Mouse (Mus musculus) mammary gland, adult 2 months (tissue): ENCODE measurements around the gene Gm9044. TPM values are rescaled to one million over a fixed set of nuclear protein-coding genes. Genes with fewer than 3 reads are reported as not detected.

Experiments used
- polyA plus RNA-seq: library from polyadenylated mRNA; depleted of rRNA; stranded (reverse); fragments of >200 nt; gene quantifications from 2 replicates; pipeline ENCODE4 v1.2.3, GENCODE M21; 2012; ENCODE audit warnings: low replicate concordance; rRNA removed

The Gm9044 gene
- not detected in 2 replicates for polyA plus RNA-seq

DNA sequence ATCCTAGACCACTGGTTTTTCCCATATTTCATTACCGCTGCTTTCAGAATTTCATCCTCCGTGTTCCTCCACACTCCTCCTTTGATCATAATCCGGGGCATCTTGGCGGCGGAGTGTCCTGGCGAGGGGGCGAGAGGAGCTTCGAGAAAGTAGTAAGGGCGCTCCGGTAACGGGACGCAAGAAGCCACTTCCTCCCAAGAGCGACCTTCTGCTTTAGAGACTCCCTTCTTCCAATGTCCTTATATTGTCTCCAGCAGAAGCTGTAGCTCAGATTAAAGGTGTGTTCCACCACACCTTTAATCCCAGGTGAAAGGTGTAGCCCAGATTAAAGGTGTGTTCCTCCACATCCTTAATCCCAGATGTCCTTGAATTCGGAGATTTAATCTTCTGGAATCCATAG, at the start of gene Gm9044:
Gene Gm9044, minus strand, starts transcription at position 101 of the 400 bp plus-strand sequence.

DNA sequence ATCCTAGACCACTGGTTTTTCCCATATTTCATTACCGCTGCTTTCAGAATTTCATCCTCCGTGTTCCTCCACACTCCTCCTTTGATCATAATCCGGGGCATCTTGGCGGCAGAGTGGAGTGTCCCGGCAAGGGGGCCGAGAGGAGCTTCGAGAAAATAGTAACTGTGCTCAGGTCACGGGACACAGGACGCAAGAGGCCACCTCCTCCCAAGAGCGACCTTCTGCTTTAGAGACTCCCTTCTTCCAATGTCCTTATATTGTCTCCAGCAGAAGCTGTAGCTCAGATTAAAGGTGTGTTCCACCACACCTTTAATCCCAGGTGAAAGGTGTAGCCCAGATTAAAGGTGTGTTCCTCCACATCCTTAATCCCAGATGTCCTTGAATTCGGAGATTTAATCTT, 21.8 kb upstream of the Gm9044 start, which contains the start of gene Gm9049:
Gene Gm9049, minus strand, starts transcription at position 101 of the 400 bp plus-strand sequence.

DNA sequence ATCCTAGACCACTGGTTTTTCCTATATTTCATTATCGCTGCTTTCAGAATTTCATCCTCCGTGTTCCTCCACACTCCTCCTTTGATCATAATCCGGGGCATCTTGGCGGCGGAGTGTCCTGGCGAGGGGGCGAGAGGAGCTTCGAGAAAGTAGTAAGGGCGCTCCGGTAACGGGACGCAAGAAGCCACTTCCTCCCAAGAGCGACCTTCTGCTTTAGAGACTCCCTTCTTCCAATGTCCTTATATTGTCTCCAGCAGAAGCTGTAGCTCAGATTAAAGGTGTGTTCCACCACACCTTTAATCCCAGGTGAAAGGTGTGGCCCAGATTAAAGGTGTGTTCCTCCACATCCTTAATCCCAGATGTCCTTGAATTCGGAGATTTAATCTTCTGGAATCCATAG, 16.4 kb upstream of the Gm9044 start, which contains the start of gene Gm9048:
Gene Gm9048, minus strand, starts transcription at position 101 of the 400 bp plus-strand sequence.

DNA sequence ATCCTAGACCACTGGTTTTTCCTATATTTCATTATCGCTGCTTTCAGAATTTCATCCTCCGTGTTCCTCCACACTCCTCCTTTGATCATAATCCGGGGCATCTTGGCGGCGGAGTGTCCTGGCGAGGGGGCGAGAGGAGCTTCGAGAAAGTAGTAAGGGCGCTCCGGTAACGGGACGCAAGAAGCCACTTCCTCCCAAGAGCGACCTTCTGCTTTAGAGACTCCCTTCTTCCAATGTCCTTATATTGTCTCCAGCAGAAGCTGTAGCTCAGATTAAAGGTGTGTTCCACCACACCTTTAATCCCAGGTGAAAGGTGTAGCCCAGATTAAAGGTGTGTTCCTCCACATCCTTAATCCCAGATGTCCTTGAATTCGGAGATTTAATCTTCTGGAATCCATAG, 10.9 kb upstream of the Gm9044 start, which contains the start of gene Gm9046:
Gene Gm9046, minus strand, starts transcription at position 101 of the 400 bp plus-strand sequence.

DNA sequence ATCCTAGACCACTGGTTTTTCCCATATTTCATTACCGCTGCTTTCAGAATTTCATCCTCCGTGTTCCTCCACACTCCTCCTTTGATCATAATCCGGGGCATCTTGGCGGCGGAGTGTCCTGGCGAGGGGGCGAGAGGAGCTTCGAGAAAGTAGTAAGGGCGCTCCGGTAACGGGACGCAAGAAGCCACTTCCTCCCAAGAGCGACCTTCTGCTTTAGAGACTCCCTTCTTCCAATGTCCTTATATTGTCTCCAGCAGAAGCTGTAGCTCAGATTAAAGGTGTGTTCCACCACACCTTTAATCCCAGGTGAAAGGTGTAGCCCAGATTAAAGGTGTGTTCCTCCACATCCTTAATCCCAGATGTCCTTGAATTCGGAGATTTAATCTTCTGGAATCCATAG, 5.5 kb upstream of the Gm9044 start, which contains the start of gene Gm9045:
Gene Gm9045, minus strand, starts transcription at position 101 of the 400 bp plus-strand sequence.

DNA sequence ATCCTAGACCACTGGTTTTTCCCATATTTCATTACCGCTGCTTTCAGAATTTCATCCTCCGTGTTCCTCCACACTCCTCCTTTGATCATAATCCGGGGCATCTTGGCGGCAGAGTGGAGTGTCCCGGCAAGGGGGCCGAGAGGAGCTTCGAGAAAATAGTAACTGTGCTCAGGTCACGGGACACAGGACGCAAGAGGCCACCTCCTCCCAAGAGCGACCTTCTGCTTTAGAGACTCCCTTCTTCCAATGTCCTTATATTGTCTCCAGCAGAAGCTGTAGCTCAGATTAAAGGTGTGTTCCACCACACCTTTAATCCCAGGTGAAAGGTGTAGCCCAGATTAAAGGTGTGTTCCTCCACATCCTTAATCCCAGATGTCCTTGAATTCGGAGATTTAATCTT, 5.3 kb downstream of the Gm9044 start, which contains the start of gene Gm9040:
Gene Gm9040, minus strand, starts transcription at position 101 of the 400 bp plus-strand sequence.

DNA sequence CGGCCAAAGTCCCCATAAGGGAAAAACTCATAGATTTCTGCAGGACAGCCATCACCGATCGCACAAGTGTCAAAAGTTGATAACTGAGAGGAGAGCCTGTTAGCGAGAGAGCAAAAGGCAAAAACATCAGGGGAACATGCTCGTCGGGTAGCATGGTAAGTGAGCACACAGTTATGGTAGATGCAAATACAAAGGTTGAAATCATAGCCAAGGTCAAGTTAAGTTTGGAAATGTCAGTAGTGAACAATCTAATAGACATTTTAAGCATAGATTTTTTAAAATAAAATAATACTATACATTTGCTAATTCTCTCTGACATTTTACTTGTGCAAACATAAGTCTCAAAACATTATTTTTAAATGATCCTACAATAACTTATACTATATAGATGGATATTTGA, 37.3 kb downstream of the Gm9044 start, which contains the start of gene Iltifb:
Gene Iltifb, minus strand, starts transcription at position 101 of the 400 bp plus-strand sequence.

Other genes starting within 250 kb of the Gm9044 start
- 1.9 and 3.2 TPM in 2 replicates for gene Mdm1, start 190.6 kb downstream of the Gm9044 start, polyA plus RNA-seq
- not detected in 2 replicates for gene Il22, start 127.5 kb downstream of the Gm9044 start, polyA plus RNA-seq
- gene Gm32717, start 91.6 kb downstream of the Gm9044 start, polyA plus RNA-seq = not detected in 2 replicates
- not detected in 2 replicates for gene Gm32802, start 73.7 kb downstream of the Gm9044 start, polyA plus RNA-seq
- not detected in 2 replicates for gene Iltifb, start 37.4 kb downstream of the Gm9044 start, polyA plus RNA-seq
- gene Gm9040, start 5.4 kb downstream of the Gm9044 start, polyA plus RNA-seq = not detected in 2 replicates
- 0.07 TPM in 1 of 2 replicates, not detected in the other for gene Gm9045, start 5.4 kb upstream of the Gm9044 start, polyA plus RNA-seq
- gene Gm9046, start 10.8 kb upstream of the Gm9044 start, polyA plus RNA-seq = not detected in 2 replicates
- gene Gm9048, start 16.3 kb upstream of the Gm9044 start, polyA plus RNA-seq = not detected in 2 replicates
- 0.07 TPM in 1 of 2 replicates, not detected in the other for gene Gm9049, start 21.7 kb upstream of the Gm9044 start, polyA plus RNA-seq
- gene Ifng, start 108.6 kb upstream of the Gm9044 start, polyA plus RNA-seq = 0.47 TPM in 1 of 2 replicates, not detected in the other